Mouse (Mus musculus): ENCODE results near the gene Nufip2.

DNA sequence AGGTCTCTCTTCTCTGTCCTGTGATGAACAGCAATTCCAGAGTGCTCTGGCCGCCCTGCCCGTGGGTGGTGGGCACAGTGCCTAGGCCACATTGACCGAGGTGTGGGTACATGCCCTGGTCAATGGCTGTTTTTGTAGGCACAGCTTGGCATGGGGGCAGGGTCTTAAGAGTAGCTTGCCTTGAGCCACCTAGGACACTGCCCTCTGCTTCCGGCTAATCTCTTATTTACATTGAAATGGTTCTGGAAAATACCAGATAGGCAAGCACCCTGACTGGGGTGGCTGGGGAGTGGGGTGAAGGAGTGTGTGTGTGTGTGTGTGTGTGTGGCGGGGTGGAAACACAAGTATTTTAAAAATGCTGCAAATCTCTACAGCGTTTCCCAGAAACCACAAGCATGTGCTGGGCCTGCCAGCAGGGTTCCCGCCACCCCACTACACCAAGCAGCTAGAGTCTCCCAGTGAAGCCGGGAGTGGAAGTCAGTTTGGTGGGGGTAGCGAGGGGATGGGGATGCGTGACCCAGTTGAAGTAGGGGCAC is 97.3 kb downstream of the Nufip2 start:
- TF ChIP-seq CTCF (conservative IDR thresholded peaks at IDR 0.05; ENCODE audit: low read length) = no peak
- TF ChIP-seq NANOG (IDR thresholded peaks at IDR 0.05; ENCODE audit: borderline replicate concordance, low read length) = no peak
